Mouse (Mus musculus) c-Kit-positive CD71-negative TER-119-negative erythroid progenitor cells, embryonic 14.5 days (primary cell): Measurements from ENCODE around the gene G3bp2.
A peak's percentile ranks its signal among the peaks of the same experiment; 100 is the strongest.

Experiments used
- DNase-seq: peaks from one replicate; pipeline ENCODE4 v3.0.0-alpha.2; 2013; ENCODE audit warnings: low read depth

G3bp2 gene

DNA sequence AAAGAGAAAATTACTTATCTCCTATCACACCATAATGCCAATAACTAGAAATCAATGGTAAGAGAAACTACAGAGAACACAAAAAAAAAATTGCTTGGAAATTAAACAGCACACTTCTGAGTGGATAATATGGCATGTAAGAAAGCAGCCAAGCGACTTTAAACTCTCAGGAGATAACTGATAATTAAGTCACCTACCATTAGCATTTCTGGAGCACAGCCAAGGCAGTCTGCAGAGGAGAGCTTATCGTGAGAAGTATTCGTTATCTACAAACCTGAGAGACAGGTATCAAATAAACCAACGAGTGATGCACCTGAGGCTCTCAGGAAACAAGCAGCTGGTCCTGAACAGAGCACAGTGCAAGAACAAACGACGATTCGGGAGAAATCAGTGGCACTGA is 71.8 kb downstream of the G3bp2 start:
- no peak for DNase-seq

GRCm38 (mm10) chr5:92009827-92010226 is 73.7 kb downstream of the G3bp2 start:
- DNase-seq = no peak

- peak; percentile 13 for DNase-seq
Observed at GRCm38 (mm10) chr5:92003011-92003410, 80.5 kb downstream of the G3bp2 start.
